Mouse (Mus musculus): Measurements from ENCODE around the gene Rps6ka2.

GRCm38 (mm10) chr17:7265705-7266368 is 95.9 kb downstream of the Rps6ka2 start:
- TF ChIP-seq CTCF (IDR thresholded peaks at IDR 0.05; ENCODE audit: extremely low read depth, insufficient read depth, insufficient read length, insufficient replicate concordance) (no peak), POLR2A (IDR thresholded peaks at IDR 0.05; ENCODE audit: low read depth, low read length) (no peak)

All from spleen, adult 2 months (tissue).